8 mouse cellular contexts compared by ENCODE assay signal in genomic region chr9:66980458-66980857, GRCm38 (mm10). TPM values are rescaled to one million over a fixed set of nuclear protein-coding genes. Genes with fewer than 3 reads are reported as not detected.
DNase-seq lines count a peak whose midpoint lies in the region; ATAC-seq and TF ChIP-seq lines count a peak whose summit lies in the region.

No protein-coding gene starts in this region.

- H3K4me2 ChIP-seq in neural tube, embryonic 15.5 days = no peak overlapping the region
- H3K4me2 ChIP-seq in embryonic facial prominence, embryonic 14.5 days (ENCODE audit: low read depth, low read length) = no peak overlapping the region
- no peak overlapping the region for H3K4me2 ChIP-seq in intestine, postnatal 0 days (replicated peaks; ENCODE audit: low read depth)
- H3K4me2 ChIP-seq in liver, embryonic 11.5 days = no peak overlapping the region

- H3K9ac ChIP-seq in neural tube, embryonic 15.5 days (replicated peaks) = no peak overlapping the region
- no peak overlapping the region for H3K9ac ChIP-seq in embryonic facial prominence, embryonic 14.5 days (ENCODE audit: low read depth, low read length)
- no peak overlapping the region for H3K9ac ChIP-seq in intestine, postnatal 0 days (ENCODE audit: low read depth, low read length)
- H3K9ac ChIP-seq in liver, embryonic 11.5 days (ENCODE audit: low read depth, low read length) = no peak overlapping the region

- WGBS in neural tube, embryonic 15.5 days = 14% methylated on average over 5 of the region's 5 CpGs
- WGBS in embryonic facial prominence, embryonic 14.5 days = 13% methylated on average over 5 of the region's 5 CpGs
- WGBS in intestine, postnatal 0 days = 9% methylated on average over 5 of the region's 5 CpGs
- WGBS in liver, embryonic 11.5 days = 5% methylated on average over 5 of the region's 5 CpGs

- no peaks in the 10 kb centered on the region for H3K27me3 ChIP-seq in neural tube, embryonic 15.5 days (replicated peaks)
- H3K27me3 ChIP-seq in embryonic facial prominence, embryonic 14.5 days (replicated peaks; ENCODE audit: control insufficient read depth, insufficient read depth, low read length) = no peaks in the 10 kb centered on the region
- no peaks in the 10 kb centered on the region for H3K27me3 ChIP-seq in intestine, postnatal 0 days (replicated peaks; ENCODE audit: control insufficient read depth, insufficient read depth, low read length)
- H3K27me3 ChIP-seq in liver, embryonic 11.5 days (replicated peaks; ENCODE audit: control insufficient read depth, insufficient read depth, low read length) = 0 out of 2 replicates have a peak, but pooled peaks cover 2% of the 10 kb centered on the region

- peak; percentile 88 for TF ChIP-seq CTCF in intestine, postnatal 0 days (IDR thresholded peaks at IDR 0.05; ENCODE audit: low read depth)

- H3K9me3 ChIP-seq in neural tube, embryonic 15.5 days (replicated peaks) = no peaks in the 10 kb centered on the region
- no peaks in the 10 kb centered on the region for H3K9me3 ChIP-seq in embryonic facial prominence, embryonic 14.5 days (ENCODE audit: control insufficient read depth, low read length)
- H3K9me3 ChIP-seq in intestine, postnatal 0 days (ENCODE audit: control insufficient read depth) = no peaks in the 10 kb centered on the region
- no peaks in the 10 kb centered on the region for H3K9me3 ChIP-seq in liver, embryonic 11.5 days (ENCODE audit: control insufficient read depth, low read length)

- H3K4me3 ChIP-seq in neural tube, embryonic 15.5 days (replicated peaks) = no peak overlapping the region
- no peak overlapping the region for H3K4me3 ChIP-seq in embryonic facial prominence, embryonic 14.5 days (ENCODE audit: low read depth, low read length)
- no peak overlapping the region for H3K4me3 ChIP-seq in intestine, postnatal 0 days (ENCODE audit: low read depth, low read length)
- H3K4me3 ChIP-seq in liver, embryonic 11.5 days (ENCODE audit: low read depth, low read length) = no peak overlapping the region

- H3K4me1 ChIP-seq in neural tube, embryonic 15.5 days = peaks cover 5% of the 10 kb centered on the region
- H3K4me1 ChIP-seq in embryonic facial prominence, embryonic 14.5 days (ENCODE audit: control insufficient read depth, insufficient read depth, low read length) = peaks cover 4% of the 10 kb centered on the region; the same call in 1 of the 2 replicates
- H3K4me1 ChIP-seq in intestine, postnatal 0 days (replicated peaks; ENCODE audit: control insufficient read depth, insufficient read depth, low read length) = no peaks in the 10 kb centered on the region; the same call in 1 of the 2 replicates
- H3K4me1 ChIP-seq in liver, embryonic 11.5 days (replicated peaks; ENCODE audit: control insufficient read depth, insufficient read depth, low read length) = no peaks in the 10 kb centered on the region

- no peak overlapping the region for H3K27ac ChIP-seq in neural tube, embryonic 15.5 days (replicated peaks)
- H3K27ac ChIP-seq in embryonic facial prominence, embryonic 14.5 days (replicated peaks; ENCODE audit: low read depth, low read length) = no peak overlapping the region
- no peak overlapping the region for H3K27ac ChIP-seq in intestine, postnatal 0 days (ENCODE audit: low read depth, low read length)
- no peak overlapping the region for H3K27ac ChIP-seq in liver, embryonic 11.5 days (ENCODE audit: low read depth, low read length)

- no peaks in the 10 kb centered on the region for H3K36me3 ChIP-seq in neural tube, embryonic 15.5 days
- H3K36me3 ChIP-seq in embryonic facial prominence, embryonic 14.5 days (ENCODE audit: control insufficient read depth, insufficient read depth, low read length) = no peaks in the 10 kb centered on the region
- no peaks in the 10 kb centered on the region for H3K36me3 ChIP-seq in intestine, postnatal 0 days (ENCODE audit: control insufficient read depth, insufficient read depth)
- no peaks in the 10 kb centered on the region for H3K36me3 ChIP-seq in liver, embryonic 11.5 days (ENCODE audit: control insufficient read depth, insufficient read depth, low read length)

- DNase-seq in neural tube, embryonic 10.5 days (ENCODE audit: extremely low spot score, low spot score) = peak; percentile 81
- peak; percentile 71 for DNase-seq in adrenal gland, postnatal 25 days
- DNase-seq in embryonic facial prominence, embryonic 14.5 days (ENCODE audit: low spot score) = peak; percentile 45
- DNase-seq in liver, embryonic 11.5 days (ENCODE audit: low spot score) = peak; percentile 79
- DNase-seq in ovary, postnatal 36 days (ENCODE audit: low spot score) = peak; percentile 61
- peak; percentile 87 for DNase-seq in thymus, postnatal 4 days

- ATAC-seq in neural tube, embryonic 15.5 days (ENCODE audit: low FRiP score) = no peak
- no peak for ATAC-seq in embryonic facial prominence, embryonic 14.5 days (ENCODE audit: low read depth)
- ATAC-seq in intestine, postnatal 0 days = no peak
- ATAC-seq in liver, embryonic 11.5 days (replicated peaks; ENCODE audit: low FRiP score) = peak; percentile 51; the same call in 1 of the 2 replicates

RNA-seq across cellular contexts. Expression of gene Lactb, which starts 5.2 kb away (rescaled TPM):
- 12.4 and 12.7 TPM in 2 replicates for polyA plus RNA-seq in neural tube, embryonic 15.5 days (2015; fragmentation: Nextera tagmentation; extraction: Ambion mirVana)
- total RNA-seq in adrenal gland, postnatal 25 days (2021) = 16.6 and 18.5 TPM in 2 replicates
- polyA plus RNA-seq in embryonic facial prominence, embryonic 14.5 days (2014; fragmentation: Nextera tagmentation; extraction: Ambion mirVana) = 8.9 and 9.8 TPM in 2 replicates
- polyA plus RNA-seq in intestine, postnatal 0 days (2015; fragmentation: Nextera tagmentation; extraction: Ambion mirVana) = 14.9 and 17.2 TPM in 2 replicates
- polyA plus RNA-seq in liver, embryonic 11.5 days (2014; fragmentation: Nextera tagmentation; extraction: Ambion mirVana) = 11.6 and 12.7 TPM in 2 replicates

RNA-seq across cellular contexts. Expression of gene Rps27l, which starts 34.6 kb away (rescaled TPM):
- polyA plus RNA-seq in neural tube, embryonic 15.5 days (2015; fragmentation: Nextera tagmentation; extraction: Ambion mirVana) = 234 and 310 TPM in 2 replicates
- total RNA-seq in adrenal gland, postnatal 25 days (2021) = 254 and 278 TPM in 2 replicates
- 577 and 678 TPM in 2 replicates for polyA plus RNA-seq in embryonic facial prominence, embryonic 14.5 days (2014; fragmentation: Nextera tagmentation; extraction: Ambion mirVana)
- 712 and 778 TPM in 2 replicates for polyA plus RNA-seq in intestine, postnatal 0 days (2015; fragmentation: Nextera tagmentation; extraction: Ambion mirVana)
- 1,011 and 1,028 TPM in 2 replicates for polyA plus RNA-seq in liver, embryonic 11.5 days (2014; fragmentation: Nextera tagmentation; extraction: Ambion mirVana)
